Mouse (Mus musculus): ENCODE results near the gene Lamtor2. TPM values are rescaled to one million over a fixed set of nuclear protein-coding genes. Genes with fewer than 3 reads are reported as not detected.

Lamtor2 gene
- total and polyA plus RNA-seq, 3 experiments: 125 to 188 TPM; not detected in 1

- Histone ChIP-seq H3K27ac (ENCODE audit: control insufficient read depth, low read depth, low read length) (peak overlapping the region; percentile 65), H3K9ac (ENCODE audit: control insufficient read depth, low read depth, low read length, poor library complexity, severe bottlenecking) (peak overlapping the region; percentile 39), H3K36me3 (ENCODE audit: control insufficient read depth in 1 of 2, insufficient read depth in 2 of 2, low read length in 2 of 2) (peaks cover 2 to 32% of the 10 kb centered on the region in 2 experiments; a peak in 3 of 4 replicates), H3K4me1 (ENCODE audit: control insufficient read depth in 1 of 2, insufficient read depth in 2 of 2, low read length in 2 of 2) (peaks cover 9 to 46% of the 10 kb centered on the region in 2 experiments), H3K79me2 (ENCODE audit: control insufficient read depth, insufficient read depth, low read length, poor library complexity) (peaks cover 31% of the 10 kb centered on the region), H3K27me3 (ENCODE audit: control insufficient read depth in 1 of 2, insufficient read depth in 2 of 2, low read length in 2 of 2) (no peaks in the 10 kb centered on the region), H3K4me3 (ENCODE audit: control insufficient read depth in 1 of 2, insufficient read depth in 1 of 2, low read depth in 2 of 2, low read length in 2 of 2) (peak overlapping the region; percentile 21 to 41), H3K9me3 (replicated peaks; ENCODE audit: insufficient read depth, low read length) (no peaks in the 10 kb centered on the region)
- DNase-seq (ENCODE audit: low read depth, low spot score): peak; percentile 88
- TF ChIP-seq ETS1 (IDR thresholded peaks at IDR 0.05; ENCODE audit: low read depth, low read length) (0 out of 2 replicates have a peak, but pooled peaks have one; percentile 3), MYB (IDR thresholded peaks at IDR 0.05; ENCODE audit: low read depth, low read length) (no peak), JUND (IDR thresholded peaks at IDR 0.05; ENCODE audit: low read depth, low read length) (peak; percentile 67; the same call in 1 of the 2 replicates), KAT2A (conservative IDR thresholded peaks at IDR 0.05; ENCODE audit: low read depth, low read length) (no peak), POLR2AphosphoS5 (IDR thresholded peaks at IDR 0.05; ENCODE audit: borderline replicate concordance, low read depth, low read length) (no peak)
Measured at GRCm38 (mm10) chr3:88503505-88503863, 49.4 kb downstream of the Lamtor2 start.

DNA sequence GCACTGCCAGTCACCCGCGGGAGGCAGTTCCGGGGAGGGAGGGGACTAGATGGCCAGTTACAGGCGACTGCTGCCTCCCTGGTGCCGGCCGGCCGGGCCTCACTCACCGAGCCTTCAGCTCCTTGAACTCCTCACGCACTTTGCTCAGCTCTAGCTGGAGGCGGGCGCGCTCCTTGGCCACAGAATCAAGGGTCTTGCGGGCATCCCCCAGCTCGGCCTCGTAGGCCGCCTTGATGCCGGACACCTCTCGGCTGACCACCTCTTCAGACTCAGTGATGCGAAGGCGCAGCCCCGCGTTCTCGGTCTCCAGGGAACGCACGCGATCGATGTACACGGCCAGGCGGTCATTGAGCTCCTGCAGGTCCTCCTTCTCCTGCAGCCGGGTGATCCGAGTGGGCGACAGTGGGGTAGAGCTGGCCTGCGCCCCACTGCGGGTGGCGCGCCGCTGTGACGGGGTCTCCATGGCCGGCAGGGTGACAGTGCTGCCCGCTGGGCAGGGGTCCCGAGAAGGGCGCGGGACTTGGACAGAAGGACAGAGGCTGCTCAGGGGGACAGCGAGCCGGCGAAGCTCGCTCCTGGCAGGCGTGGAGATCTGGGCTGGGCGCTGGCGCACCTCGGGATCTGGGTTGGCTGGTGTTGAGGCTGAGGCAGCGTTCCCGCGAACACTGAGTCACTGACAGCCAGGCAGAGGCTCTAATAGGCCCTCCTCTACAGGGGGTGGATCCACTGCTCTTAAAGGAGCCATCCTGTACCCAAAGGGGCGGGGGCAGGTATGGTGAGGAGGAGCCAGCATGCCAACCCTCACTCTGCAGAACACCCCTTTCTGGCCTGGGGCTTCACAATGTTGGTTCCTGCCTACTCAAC lies 50.0 kb downstream of the Lamtor2 start:
- Histone ChIP-seq H3K4me3 (ENCODE audit: control insufficient read depth in 1 of 2, insufficient read depth in 1 of 2, low read depth in 2 of 2, low read length in 2 of 2) (peak overlapping the region; percentile 82 to 88), H3K27ac (ENCODE audit: control insufficient read depth, low read depth, low read length) (peak overlapping the region; percentile 95), H3K79me2 (ENCODE audit: control insufficient read depth, insufficient read depth, low read length, poor library complexity) (peaks cover 36% of the 10 kb centered on the region), H3K9me3 (replicated peaks; ENCODE audit: insufficient read depth, low read length) (no peaks in the 10 kb centered on the region), H3K4me1 (ENCODE audit: control insufficient read depth in 1 of 2, insufficient read depth in 2 of 2, low read length in 2 of 2) (peaks cover 9 to 40% of the 10 kb centered on the region in 2 experiments), H3K36me3 (ENCODE audit: control insufficient read depth in 1 of 2, insufficient read depth in 2 of 2, low read length in 2 of 2) (peaks cover 2 to 28% of the 10 kb centered on the region in 2 experiments; a peak in 3 of 4 replicates), H3K9ac (ENCODE audit: control insufficient read depth, low read depth, low read length, poor library complexity, severe bottlenecking) (peak overlapping the region; percentile 76), H3K27me3 (ENCODE audit: control insufficient read depth in 1 of 2, insufficient read depth in 2 of 2, low read length in 2 of 2) (no peaks in the 10 kb centered on the region)
- peak; percentile 99 for DNase-seq (ENCODE audit: low read depth, low spot score)
- TF ChIP-seq TBP (IDR thresholded peaks at IDR 0.05; ENCODE audit: low read depth, low read length) (peak; percentile 97), ZKSCAN1 (IDR thresholded peaks at IDR 0.05; ENCODE audit: low read depth, low read length) (no peak), MAZ (IDR thresholded peaks at IDR 0.05; ENCODE audit: low read depth, low read length) (peak; percentile 92), TCF12 (IDR thresholded peaks at IDR 0.05; ENCODE audit: low read depth, low read length) (peak; percentile 79), KAT2A (conservative IDR thresholded peaks at IDR 0.05; ENCODE audit: low read depth, low read length) (no peak), ELF1 (IDR thresholded peaks at IDR 0.05; ENCODE audit: low read depth, low read length) (no peak), GATA1 (IDR thresholded peaks at IDR 0.05; ENCODE audit: low read depth, low read length) (no peak), NELFE (IDR thresholded peaks at IDR 0.05; ENCODE audit: low read depth, low read length) (peak; percentile 97), HCFC1 (IDR thresholded peaks at IDR 0.05; ENCODE audit: low read depth, low read length) (peak; percentile 68), CHD2 (IDR thresholded peaks at IDR 0.05; ENCODE audit: low read length) (no peak), USF1 (IDR thresholded peaks at IDR 0.05; ENCODE audit: low read depth, low read length) (no peak), UBTF (IDR thresholded peaks at IDR 0.05; ENCODE audit: borderline replicate concordance, insufficient read depth, low read depth, low read length) (peak; percentile 19; the same call in 1 of the 2 replicates), NRF1 (IDR thresholded peaks at IDR 0.05; ENCODE audit: insufficient read depth, low read depth, low read length, poor library complexity, severe bottlenecking) (peak; percentile 37; the same call in 1 of the 2 replicates), ETS1 (IDR thresholded peaks at IDR 0.05; ENCODE audit: low read depth, low read length) (peak; percentile 49; the same call in 1 of the 2 replicates), ZC3H11A (IDR thresholded peaks at IDR 0.05; ENCODE audit: low read depth, low read length) (no peak), MXI1 (IDR thresholded peaks at IDR 0.05; ENCODE audit: low read depth, low read length) (peak; percentile 94), RAD21 (IDR thresholded peaks at IDR 0.05; ENCODE audit: low read depth, low read length) (no peak), ZMIZ1 (IDR thresholded peaks at IDR 0.05; ENCODE audit: low read depth, low read length) (peak; percentile 99), MAX (IDR thresholded peaks at IDR 0.05; ENCODE audit: low read length) (peak; percentile 48; the same call in 1 of the 2 replicates), CHD1 (IDR thresholded peaks at IDR 0.05; ENCODE audit: low read depth, low read length) (no peak), USF2 (IDR thresholded peaks at IDR 0.05; ENCODE audit: borderline replicate concordance in 1 of 2, insufficient read depth in 1 of 2, low read depth in 1 of 2, low read length in 2 of 2) (no peak), MEF2A (IDR thresholded peaks at IDR 0.05; ENCODE audit: extremely low read depth, insufficient replicate concordance, low read depth, low read length, poor library complexity, severe bottlenecking) (no peak), MYC (IDR thresholded peaks at IDR 0.05; ENCODE audit: low read depth, low read length) (peak; percentile 51; the same call in 1 of the 2 replicates), EP300 (IDR thresholded peaks at IDR 0.05; ENCODE audit: low read depth in 1 of 2, low read length in 2 of 2) (no peak), BHLHE40 (IDR thresholded peaks at IDR 0.05; ENCODE audit: borderline replicate concordance, low read depth, low read length) (no peak)

Data from MEL (cell line).